Mouse (Mus musculus): ENCODE results near the gene H2afy. TPM values are rescaled to one million over a fixed set of nuclear protein-coding genes. Genes with fewer than 3 reads are reported as not detected.

H2afy gene
- polyA plus RNA-seq (2017; shearing (Covaris generic)): 100 to 1,000 TPM; 295 to 380 TPM

DNA sequence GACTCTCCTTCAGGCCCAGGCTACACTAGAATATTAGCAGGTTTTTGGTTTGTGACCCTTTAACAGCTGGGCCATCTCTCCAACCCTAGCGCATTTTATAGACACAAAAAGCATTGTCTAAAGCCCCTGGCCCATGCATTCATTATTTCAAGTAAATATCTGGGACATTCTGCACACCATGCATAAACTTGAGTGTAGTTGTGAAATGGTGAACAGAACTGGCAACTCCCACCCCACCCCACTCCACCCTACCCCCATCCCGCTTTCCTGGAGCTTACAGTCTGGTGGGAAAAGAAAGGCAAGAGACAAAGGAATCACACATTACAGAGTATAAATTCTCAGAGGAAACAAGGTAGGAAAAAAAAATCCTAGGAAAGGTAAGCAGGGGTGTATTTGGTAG, at the start of gene H2afy:
Gene H2afy, minus strand, starts transcription at position 162 of the 400 bp plus-strand sequence.

DNA sequence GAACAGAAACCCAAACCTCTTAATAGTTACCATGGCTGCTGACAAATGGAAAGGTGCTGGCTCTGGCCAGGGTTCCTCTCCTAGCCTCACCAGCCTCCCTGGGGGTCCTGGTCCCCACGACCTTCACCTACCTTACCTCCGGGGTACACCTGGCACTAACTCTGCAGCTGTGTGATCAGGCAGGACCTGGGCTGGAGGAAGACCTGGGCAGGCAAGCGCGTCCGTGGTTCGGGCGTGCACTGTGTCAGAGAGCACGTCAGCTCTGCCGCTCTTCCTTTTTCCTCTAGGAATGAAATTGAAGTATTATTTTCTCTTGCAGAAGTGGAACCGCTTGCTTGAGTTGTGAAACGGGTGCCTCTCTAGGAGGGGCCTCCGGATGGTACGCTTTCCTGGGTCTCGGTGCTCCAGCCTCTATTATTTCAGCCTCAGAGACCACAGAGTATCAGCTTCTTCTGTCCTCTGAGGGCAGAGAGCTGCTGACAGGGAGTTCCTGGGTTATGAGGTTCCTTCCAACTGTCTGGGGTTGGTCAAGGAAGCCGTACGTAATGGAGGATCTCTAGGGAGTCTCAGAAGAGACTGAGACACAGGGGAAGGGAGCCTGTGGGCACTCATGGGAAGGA, 42.4 kb upstream of the H2afy start, which contains the start of gene Tifab:
Gene Tifab, minus strand, starts transcription at position 470 of the 620 bp plus-strand sequence.

Other genes starting within 250 kb of the H2afy start
- gene Tifab, start 42.5 kb upstream of the H2afy start, polyA plus RNA-seq (2017; shearing (Covaris generic)): under 1 TPM in 1 of 2 experiments, not detected in 1; 0.14 TPM
- gene Neurog1, start 115.8 kb upstream of the H2afy start, polyA plus RNA-seq (2017; shearing (Covaris generic)): not detected
- gene Cxcl14, start 160.2 kb upstream of the H2afy start, polyA plus RNA-seq (2017; shearing (Covaris generic)): not detected

Data from inflammation-experienced regulatory T-cells (primary cell).